Mouse (Mus musculus) hindbrain, embryonic 12.5 days (tissue): ENCODE measurements around the gene Myo16. TPM values are rescaled to one million over a fixed set of nuclear protein-coding genes. Genes with fewer than 3 reads are reported as not detected.

ENCODE experiments used
- ATAC-seq: fragments of 200-750 bp; cut with Nextera tagmentation; 2 replicates; pipeline ENCODE4 v1.8.0; 2017; ENCODE audit warnings: moderate TSS enrichment; ENCODE audit not compliant: low FRiP score
- H3K27ac ChIP-seq: fragments of 300-500 bp; sonication (generic); 2 replicates; pipeline ENCODE4 v1.5.1; 2016; ENCODE audit warnings: mild to moderate bottlenecking
- H3K27me3 ChIP-seq: fragments of 300-500 bp; sonication (generic); 2 replicates; pipeline ENCODE4 v1.6.1; 2016; ENCODE audit warnings: mild to moderate bottlenecking
- H3K36me3 ChIP-seq: fragments of 300-500 bp; sonication (generic); 2 replicates; pipeline ENCODE4 v1.6.1; 2016; ENCODE audit warnings: mild to moderate bottlenecking
- H3K4me1 ChIP-seq: fragments of 300-500 bp; sonication (generic); 2 replicates; pipeline ENCODE4 v1.6.1; 2016
- H3K4me2 ChIP-seq: fragments of 300-500 bp; sonication (generic); replicated peaks from 2 replicates; pipeline ENCODE4 v1.6.1; 2016; ENCODE audit warnings: mild to moderate bottlenecking
- H3K4me3 ChIP-seq: fragments of 300-500 bp; sonication (generic); 2 replicates; pipeline ENCODE4 v1.5.1; 2016; ENCODE audit warnings: mild to moderate bottlenecking
- H3K9ac ChIP-seq: fragments of 300-500 bp; sonication (generic); 2 replicates; pipeline ENCODE4 v1.6.1; 2016; ENCODE audit warnings: mild to moderate bottlenecking, moderate library complexity
- H3K9me3 ChIP-seq: fragments of 300-500 bp; sonication (generic); replicated peaks from 2 replicates; pipeline ENCODE4 v1.6.1; 2016; ENCODE audit warnings: mild to moderate bottlenecking
- WGBS: fragments of 180-500 bp; shearing (Covaris S2); methylation state at CpG from one replicate; pipeline ENCODE4 v1.1.7; 2016; 5-methylcytosine and 5-hydroxymethylcytosine counted together
- polyA plus RNA-seq: library from polyadenylated mRNA; unstranded; fragments of >200 nt; fragmentation: Nextera tagmentation; extraction: Ambion mirVana; gene quantifications from 2 replicates; pipeline ENCODE4 v1.2.1, GENCODE M21; 2016

Gene Myo16
- polyA plus RNA-seq, result 3.7 and 4.3 TPM in 2 replicates

GRCm38 (mm10) chr8:10153611-10154438, at the start of gene Myo16:
Myo16 (plus strand) TSS chr8:10153911.
- H3K27ac ChIP-seq, result peak within 1 kb of the TSS; percentile 36
- WGBS, result under 1% methylated on average over 53 of the region's 61 CpGs

DNA sequence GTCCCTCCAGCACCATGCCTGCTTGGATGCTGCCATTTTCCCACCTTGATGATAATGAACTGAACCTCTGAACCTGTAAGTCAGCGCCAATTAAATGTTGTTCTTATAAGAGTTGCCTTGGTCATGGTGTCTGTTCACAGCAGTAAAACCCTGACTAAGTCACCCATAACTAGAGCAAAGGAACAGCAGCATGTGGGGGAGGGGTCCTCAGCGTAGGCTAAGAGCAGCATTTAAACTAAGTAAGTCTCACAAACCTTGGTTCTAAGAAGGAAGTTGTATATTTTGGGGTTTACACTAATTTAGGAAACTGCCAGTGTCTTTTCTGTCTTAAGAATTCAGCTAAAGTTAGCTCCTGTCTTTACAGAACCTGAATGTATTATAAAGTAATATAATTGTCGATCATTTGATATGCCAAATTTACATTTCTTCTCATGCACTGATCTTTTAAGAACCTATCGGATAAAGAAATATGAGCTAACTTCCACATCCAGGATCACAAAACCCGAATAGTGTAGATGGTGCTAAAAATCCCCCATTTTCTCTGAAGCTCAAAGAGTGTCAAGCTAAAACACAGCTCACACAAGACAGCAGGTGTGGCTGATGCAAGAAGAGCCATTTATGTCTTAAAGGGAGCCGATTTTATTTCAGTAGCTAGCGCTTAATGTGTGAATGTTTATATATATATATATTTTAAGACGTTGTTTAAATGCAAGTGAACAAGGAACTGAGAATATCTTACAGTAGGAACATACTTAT, 45.0 kb upstream of the Myo16 start:
- H3K9me3 ChIP-seq, result no peaks in the 10 kb centered on the region
- H3K4me3 ChIP-seq, result no peak overlapping the region
- 90% methylated on average over 8 of the region's 8 CpGs for WGBS
- H3K4me2 ChIP-seq, result no peak overlapping the region
- H3K9ac ChIP-seq, result no peak overlapping the region
- H3K4me1 ChIP-seq, result no peaks in the 10 kb centered on the region
- no peak overlapping the region for H3K27ac ChIP-seq
- no peaks in the 10 kb centered on the region for H3K36me3 ChIP-seq
- ATAC-seq, result no peak
- H3K27me3 ChIP-seq, result no peaks in the 10 kb centered on the region

More at GRCm38 (mm10) chr8:10153611-10154438, at the start of gene Myo16:
- peak within 1 kb of the TSS; percentile 47 for H3K4me3 ChIP-seq
- H3K4me2 ChIP-seq, result peak within 1 kb of the TSS; percentile 55
- H3K9me3 ChIP-seq, result 0 out of 2 replicates have a peak, but pooled peaks cover 3% of the 10 kb centered on the region
- H3K36me3 ChIP-seq, result no peaks in the 10 kb centered on the region
- H3K9ac ChIP-seq, result peak within 1 kb of the TSS; percentile 54
- peak; percentile 87 for ATAC-seq
- H3K4me1 ChIP-seq, result peaks cover 26% of the 10 kb centered on the region
- H3K27me3 ChIP-seq, result peaks cover 31% of the 10 kb centered on the region

GRCm38 (mm10) chr8:10122749-10123148, 31.0 kb upstream of the Myo16 start:
- Histone ChIP-seq H3K36me3 (no peaks in the 10 kb centered on the region), H3K4me1 (0 out of 2 replicates have a peak, but pooled peaks cover 5% of the 10 kb centered on the region), H3K27me3 (no peaks in the 10 kb centered on the region; the same call in 1 of the 2 replicates), H3K9me3 (no peaks in the 10 kb centered on the region), H3K27ac (no peak overlapping the region), H3K9ac (no peak overlapping the region), H3K4me2 (no peak overlapping the region), H3K4me3 (no peak overlapping the region)
- no peak for ATAC-seq
- WGBS, result 80% methylated on average over 5 of the region's 5 CpGs

- ATAC-seq, result peak; percentile 56
- H3K4me2 ChIP-seq, result no peak overlapping the region
- WGBS, result 33% methylated on average over 2 of the region's 2 CpGs
These were observed 30.3 kb upstream of the Myo16 start for GRCm38 (mm10) chr8:10123412-10123811.

DNA sequence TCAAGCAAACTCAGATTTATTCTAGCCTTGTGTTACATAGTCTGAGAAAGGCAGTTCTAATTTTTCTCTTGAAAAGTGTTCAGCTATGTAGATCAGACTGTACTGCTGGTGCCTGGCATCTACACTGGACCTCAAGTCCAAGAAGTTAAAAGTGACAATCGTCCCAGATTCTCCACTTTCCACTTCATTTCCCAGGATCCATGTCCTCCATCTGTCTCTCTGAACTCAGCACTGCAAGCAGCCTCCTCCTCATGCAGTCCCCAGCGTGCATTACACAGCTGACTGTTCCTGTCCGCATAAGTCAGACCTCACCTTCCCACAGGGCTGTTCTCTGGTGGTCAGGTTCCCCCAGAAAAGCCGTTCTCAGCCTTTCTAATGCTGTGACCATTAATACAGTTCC, 28.0 kb upstream of the Myo16 start:
- 0 out of 2 replicates have a peak, but pooled peaks cover 5% of the 10 kb centered on the region for H3K4me1 ChIP-seq

More at GRCm38 (mm10) chr8:10123412-10123811, 30.3 kb upstream of the Myo16 start:
- Histone ChIP-seq H3K4me3 (no peak overlapping the region), H3K9ac (no peak overlapping the region), H3K27ac (no peak overlapping the region), H3K36me3 (no peaks in the 10 kb centered on the region), H3K27me3 (no peaks in the 10 kb centered on the region; the same call in 1 of the 2 replicates), H3K9me3 (no peaks in the 10 kb centered on the region), H3K4me1 (0 out of 2 replicates have a peak, but pooled peaks cover 5% of the 10 kb centered on the region)

GRCm38 (mm10) chr8:10130513-10131414, 22.9 kb upstream of the Myo16 start:
- H3K4me1 ChIP-seq, result peaks cover 4% of the 10 kb centered on the region; the same call in 1 of the 2 replicates
- no peak overlapping the region for H3K4me3 ChIP-seq
- no peaks in the 10 kb centered on the region for H3K36me3 ChIP-seq
- H3K27ac ChIP-seq, result no peak overlapping the region
- peak; percentile 46; the same call in 1 of the 2 replicates for ATAC-seq
- no peak overlapping the region for H3K9ac ChIP-seq
- no peak overlapping the region for H3K4me2 ChIP-seq
- H3K9me3 ChIP-seq, result peaks cover 7% of the 10 kb centered on the region; the same call in 1 of the 2 replicates
- H3K27me3 ChIP-seq, result no peaks in the 10 kb centered on the region
- WGBS, result 44% methylated on average over 15 of the region's 15 CpGs

More for the DNA sequence above, 28.0 kb upstream of the Myo16 start:
- Histone ChIP-seq H3K9me3 (no peaks in the 10 kb centered on the region), H3K27ac (no peak overlapping the region), H3K4me3 (no peak overlapping the region), H3K27me3 (no peaks in the 10 kb centered on the region), H3K36me3 (no peaks in the 10 kb centered on the region), H3K9ac (no peak overlapping the region), H3K4me2 (no peak overlapping the region)
- 79% methylated on average over 4 of the region's 4 CpGs for WGBS
- ATAC-seq, result no peak

DNA sequence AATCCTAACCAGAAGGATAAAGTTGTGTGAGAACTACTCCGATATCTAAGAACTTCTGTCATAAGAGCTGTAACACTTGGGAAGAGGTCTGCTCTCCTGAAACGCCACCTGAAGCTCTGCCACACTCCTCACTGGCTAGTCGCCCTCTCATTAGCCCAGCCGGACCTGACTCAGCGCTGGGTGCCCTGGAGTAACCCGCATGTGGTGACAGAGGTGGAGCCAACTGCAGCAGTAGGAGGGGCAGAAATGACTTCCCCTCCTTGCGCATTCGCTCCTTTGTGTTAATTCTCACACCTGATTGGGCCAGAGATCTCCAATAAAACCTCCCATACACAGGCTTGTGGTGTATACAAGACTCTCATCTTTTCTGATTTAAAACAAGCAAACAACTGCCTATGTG, 14.2 kb upstream of the Myo16 start:
- peaks cover 5% of the 10 kb centered on the region; the same call in 1 of the 2 replicates for H3K9me3 ChIP-seq
- no peak overlapping the region for H3K4me3 ChIP-seq
- WGBS, result 33% methylated on average over 8 of the region's 8 CpGs
- H3K4me2 ChIP-seq, result no peak overlapping the region
- H3K36me3 ChIP-seq, result no peaks in the 10 kb centered on the region
- H3K4me1 ChIP-seq, result no peaks in the 10 kb centered on the region
- H3K27ac ChIP-seq, result no peak overlapping the region
- no peaks in the 10 kb centered on the region for H3K27me3 ChIP-seq
- no peak overlapping the region for H3K9ac ChIP-seq
- ATAC-seq, result no peak

- no peak for ATAC-seq
- Histone ChIP-seq H3K36me3 (no peaks in the 10 kb centered on the region), H3K4me3 (no peak overlapping the region), H3K27ac (no peak overlapping the region), H3K27me3 (peaks cover 7% of the 10 kb centered on the region), H3K9ac (no peak overlapping the region), H3K4me1 (no peaks in the 10 kb centered on the region), H3K4me2 (no peak overlapping the region), H3K9me3 (no peaks in the 10 kb centered on the region)
- 90% methylated on average over 10 of the region's 10 CpGs for WGBS
These were observed 9.8 kb upstream of the Myo16 start for GRCm38 (mm10) chr8:10143961-10144360.

GRCm38 (mm10) chr8:10151692-10152247, 1.9 kb upstream of the Myo16 start:
- no peak overlapping the region for H3K9ac ChIP-seq
- H3K4me3 ChIP-seq, result no peak overlapping the region
- H3K27ac ChIP-seq, result no peak overlapping the region
- peaks cover 26% of the 10 kb centered on the region for H3K4me1 ChIP-seq
- no peaks in the 10 kb centered on the region for H3K36me3 ChIP-seq
- WGBS, result 84% methylated on average over 6 of the region's 6 CpGs
- H3K9me3 ChIP-seq, result no peaks in the 10 kb centered on the region
- H3K4me2 ChIP-seq, result no peak overlapping the region
- ATAC-seq, result no peak
- H3K27me3 ChIP-seq, result peaks cover 36% of the 10 kb centered on the region

DNA sequence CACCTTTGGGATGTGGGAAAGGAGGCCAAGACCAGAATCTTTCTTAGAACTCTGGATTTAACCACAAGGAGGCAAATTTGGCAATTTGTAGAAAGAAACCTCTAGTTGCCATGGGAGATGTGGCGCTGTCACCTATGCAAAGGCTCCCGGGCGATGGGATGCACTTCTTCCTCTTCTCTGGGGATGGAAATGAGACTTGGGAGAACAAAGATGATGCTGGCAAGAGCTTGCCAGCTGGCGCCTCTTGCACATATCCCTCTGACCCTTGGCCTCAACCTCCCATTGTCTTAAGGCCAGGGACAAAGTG, 681 bp downstream of the Myo16 start:
- peak overlapping the region; percentile 47 for H3K4me3 ChIP-seq
- no peak for ATAC-seq
- H3K36me3 ChIP-seq, result no peaks in the 10 kb centered on the region
- peaks cover 26% of the 10 kb centered on the region for H3K4me1 ChIP-seq
- WGBS, result 10% methylated on average over 4 of the region's 4 CpGs
- H3K27ac ChIP-seq, result peak overlapping the region; percentile 36
- peak overlapping the region; percentile 54 for H3K9ac ChIP-seq
- H3K27me3 ChIP-seq, result peaks cover 31% of the 10 kb centered on the region
- 0 out of 2 replicates have a peak, but pooled peaks cover 3% of the 10 kb centered on the region for H3K9me3 ChIP-seq
- peak overlapping the region; percentile 55 for H3K4me2 ChIP-seq

DNA sequence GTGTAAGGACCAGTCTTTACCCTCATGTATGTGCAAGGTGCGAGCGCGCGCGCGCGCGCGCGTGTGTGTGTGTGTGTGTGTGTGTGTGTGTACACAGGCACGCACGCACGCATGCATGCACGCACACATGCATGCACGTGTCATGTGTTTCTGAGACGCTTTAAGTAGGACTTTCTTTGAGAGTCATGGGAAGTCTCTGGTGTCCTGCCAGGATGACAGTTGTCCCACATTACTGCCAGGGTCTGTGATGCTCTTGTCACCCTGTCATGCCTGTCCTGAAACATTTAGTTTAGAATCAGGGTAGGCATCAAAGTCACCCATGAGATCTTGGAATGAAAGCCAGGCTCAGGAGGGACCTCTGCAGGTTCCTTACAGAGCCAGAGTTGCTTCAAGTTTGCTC, 1.4 kb downstream of the Myo16 start:
- peaks cover 26% of the 10 kb centered on the region for H3K4me1 ChIP-seq
- no peak overlapping the region for H3K27ac ChIP-seq
- H3K36me3 ChIP-seq, result no peaks in the 10 kb centered on the region
- H3K9me3 ChIP-seq, result 0 out of 2 replicates have a peak, but pooled peaks cover 3% of the 10 kb centered on the region
- peak overlapping the region; percentile 55 for H3K4me2 ChIP-seq
- 96% methylated on average over 16 of the region's 16 CpGs for WGBS
- H3K4me3 ChIP-seq, result peak overlapping the region; percentile 47
- peak overlapping the region; percentile 54; the same call in 1 of the 2 replicates for H3K9ac ChIP-seq
- ATAC-seq, result no peak
- H3K27me3 ChIP-seq, result peaks cover 26% of the 10 kb centered on the region
